Mouse (Mus musculus) lung, adult 2 months (tissue): ENCODE data around the gene Gadl1. TPM values are rescaled to one million over a fixed set of nuclear protein-coding genes. Genes with fewer than 3 reads are reported as not detected.
A peak's percentile ranks its signal among the peaks of the same experiment; 100 is the strongest.

Experiments used
- DNase-seq: peaks from one replicate; pipeline ENCODE4 v3.0.0; 2022
- H3K4me1 ChIP-seq: fragments of 200-500 bp; 2 replicates; pipeline ENCODE4 v1.6.1; 2011; ENCODE audit warnings: low read length; ENCODE audit not compliant: control insufficient read depth, insufficient read depth
- H3K4me3 ChIP-seq: fragments of 200-500 bp; replicated peaks from 2 replicates; pipeline ENCODE3; 2011; ENCODE audit warnings: low read depth, mild to moderate bottlenecking, control low read depth, low read length; ENCODE audit errors: extremely low read depth
- CTCF ChIP-seq: fragments of 200-500 bp; IDR thresholded peaks from 2 replicates; pipeline ENCODE4 v1.5.1; 2011; ENCODE audit warnings: mild to moderate bottlenecking, low read length, control low read depth; ENCODE audit not compliant: insufficient read depth
- POLR2A ChIP-seq: fragments of 200-500 bp; IDR thresholded peaks from 2 replicates; pipeline ENCODE4 v1.6.1; 2011; ENCODE audit warnings: low read depth, mild to moderate bottlenecking, control low read depth, low read length, borderline replicate concordance; ENCODE audit errors: extremely low read depth
- WGBS: fragments of 180-500 bp; shearing (Covaris S2); methylation state at CpG from one replicate; pipeline ENCODE4 v1.1.7; 2018; 5-methylcytosine and 5-hydroxymethylcytosine counted together
- polyA plus RNA-seq: library from polyadenylated mRNA; depleted of rRNA; stranded (reverse); fragments of >200 nt; gene quantifications from 2 replicates; pipeline ENCODE4 v1.2.3, GENCODE M21; 2012

Gadl1 gene
- polyA plus RNA-seq, 1 experiment = 0.05 TPM

DNA sequence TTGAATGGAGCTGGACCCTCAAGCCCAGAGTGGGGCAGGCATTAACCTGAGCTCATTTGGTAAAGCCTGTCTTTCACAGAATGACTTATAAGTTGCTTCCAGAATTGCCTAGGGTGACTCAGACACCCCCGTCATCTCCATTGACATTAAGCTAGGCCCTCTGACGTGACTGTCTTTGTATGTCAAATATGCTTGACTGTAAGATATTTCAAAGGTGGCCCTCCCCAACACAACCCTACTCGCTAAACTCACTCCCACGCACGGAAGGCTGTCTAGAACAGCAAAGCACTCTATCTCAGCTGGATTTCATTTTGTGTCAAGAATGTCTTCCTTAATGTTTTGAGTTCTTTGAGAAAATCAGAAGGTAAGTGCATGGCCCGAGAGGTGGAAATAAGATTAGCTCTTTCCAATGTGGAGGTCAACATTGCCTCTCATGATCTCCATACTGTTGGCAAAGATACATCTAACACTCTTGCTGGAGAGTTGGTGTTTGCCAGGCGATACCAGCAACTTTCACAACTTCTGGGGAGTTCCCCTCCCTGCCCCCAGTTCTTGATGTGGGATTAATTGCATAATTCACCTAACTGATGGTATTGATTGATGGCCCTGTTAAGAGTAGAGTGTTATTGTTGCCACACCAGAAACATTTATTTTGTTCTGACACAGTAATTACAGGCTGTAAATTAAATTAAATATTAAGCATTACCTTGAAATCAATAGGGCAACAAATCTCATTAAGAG, 182.0 kb downstream of the Gadl1 start:
- DNase-seq = no peak
- no peak for TF ChIP-seq POLR2A
- TF ChIP-seq CTCF = no peak
- 75% methylated on average over 7 of the region's 7 CpGs for WGBS

DNA sequence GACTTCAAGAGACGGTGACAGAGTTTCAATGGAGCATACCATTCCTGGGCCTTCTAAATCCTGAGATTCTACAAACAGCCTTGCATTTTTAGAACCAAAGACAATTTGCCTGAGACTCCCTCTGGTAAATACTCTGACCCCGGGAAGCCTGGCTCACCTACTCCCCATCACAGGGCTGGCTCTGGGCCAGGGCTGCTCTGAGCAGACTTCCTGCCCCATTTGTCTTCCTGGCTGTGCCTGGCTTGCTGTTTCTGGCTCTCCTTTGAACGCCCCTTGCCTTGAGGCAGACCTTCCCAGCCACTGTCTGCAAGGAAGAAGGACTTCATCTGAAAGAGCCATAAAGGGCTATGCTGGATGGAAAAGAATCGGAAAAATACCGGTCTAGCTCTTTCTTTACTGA, 182.7 kb downstream of the Gadl1 start:
- DNase-seq = no peak
- 37% methylated on average over 5 of the region's 5 CpGs for WGBS
- TF ChIP-seq POLR2A = no peak
- no peak for TF ChIP-seq CTCF
- peaks cover 6% of the 10 kb centered on the region for H3K4me1 ChIP-seq
- H3K4me3 ChIP-seq = no peak overlapping the region

More for the DNA sequence above, 182.0 kb downstream of the Gadl1 start:
- Histone ChIP-seq H3K4me3 (no peak overlapping the region), H3K4me1 (peaks cover 6% of the 10 kb centered on the region)

- H3K4me3 ChIP-seq = no peak overlapping the region
- DNase-seq = peak; percentile 42
- peaks cover 8% of the 10 kb centered on the region; the same call in 1 of the 2 replicates for H3K4me1 ChIP-seq
- TF ChIP-seq POLR2A (no peak), CTCF (no peak)
- WGBS = 40% methylated on average over 16 of the region's 16 CpGs
Measured at GRCm38 (mm10) chr9:116098724-116099595, 189.7 kb downstream of the Gadl1 start.

DNA sequence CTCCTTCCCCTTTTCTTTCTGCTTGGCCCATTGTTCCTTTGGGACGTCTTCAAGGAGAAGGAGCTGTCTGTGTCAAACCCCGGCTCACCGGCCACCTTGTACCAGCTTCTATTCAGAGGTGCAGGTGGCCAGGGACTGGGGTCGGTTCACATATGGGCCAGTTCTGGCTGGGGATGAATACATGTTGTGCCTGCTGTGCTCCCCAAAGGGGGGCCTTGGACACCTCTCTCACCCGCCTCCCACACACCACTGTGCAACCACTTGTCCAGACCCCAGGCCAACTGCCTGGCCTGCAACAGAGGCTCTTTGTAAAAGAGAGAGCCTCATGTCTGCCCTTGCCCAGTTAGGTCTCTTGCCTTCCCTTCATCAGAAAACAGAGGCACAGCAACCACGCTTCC, 190.3 kb downstream of the Gadl1 start:
- no peak overlapping the region for H3K4me3 ChIP-seq
- no peak for DNase-seq
- H3K4me1 ChIP-seq = peaks cover 8% of the 10 kb centered on the region; the same call in 1 of the 2 replicates
- WGBS = 82% methylated on average over 6 of the region's 6 CpGs
- TF ChIP-seq CTCF (no peak), POLR2A (no peak)

DNA sequence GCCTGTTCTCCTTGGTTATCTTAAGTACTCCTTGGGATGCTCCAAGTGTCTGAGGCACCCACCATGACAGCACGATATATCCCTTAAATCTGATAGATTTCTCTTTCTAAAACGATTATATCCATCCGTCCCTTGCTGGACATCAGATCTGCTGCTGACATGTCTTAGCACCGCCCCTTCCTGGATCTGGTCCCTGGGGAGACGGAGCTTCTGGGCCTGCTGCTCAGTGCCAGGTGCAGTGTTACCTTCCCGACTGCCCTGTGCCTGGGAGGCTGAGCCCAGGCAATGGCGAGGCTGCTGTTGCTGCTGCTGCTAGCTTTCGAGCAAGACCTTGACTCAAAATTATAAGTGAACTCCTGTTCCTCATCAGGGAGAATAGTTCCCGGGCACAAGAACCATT, 190.8 kb downstream of the Gadl1 start:
- TF ChIP-seq CTCF (no peak), POLR2A (no peak)
- no peak for DNase-seq
- 62% methylated on average over 9 of the region's 9 CpGs for WGBS
- no peak overlapping the region for H3K4me3 ChIP-seq
- H3K4me1 ChIP-seq = peaks cover 8% of the 10 kb centered on the region; the same call in 1 of the 2 replicates

DNA sequence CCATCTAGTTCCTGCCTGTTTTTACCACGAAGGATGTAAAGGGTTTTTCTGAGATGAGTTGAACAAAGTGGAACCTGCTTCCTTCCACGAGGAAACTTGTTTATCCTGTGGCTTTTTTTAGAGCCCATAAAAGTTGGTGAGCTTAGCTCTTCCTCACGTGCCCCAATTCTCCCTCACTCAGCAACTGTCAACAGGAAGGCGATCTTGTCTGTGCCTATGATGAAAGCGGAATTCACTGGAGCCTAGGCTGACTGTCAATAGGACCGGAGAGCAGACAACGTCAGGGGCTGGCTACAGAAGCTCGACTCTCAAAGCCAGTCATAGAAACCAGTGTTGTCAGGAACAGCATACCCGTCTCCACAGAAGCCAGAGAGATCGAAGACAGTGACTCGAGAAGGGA, 192.6 kb downstream of the Gadl1 start:
- TF ChIP-seq CTCF (no peak), POLR2A (no peak)
- Histone ChIP-seq H3K4me3 (no peak overlapping the region), H3K4me1 (peaks cover 8% of the 10 kb centered on the region; the same call in 1 of the 2 replicates)
- 38% methylated on average over 11 of the region's 11 CpGs for WGBS
- no peak for DNase-seq

GRCm38 (mm10) chr9:116104770-116105169, 195.5 kb downstream of the Gadl1 start:
- no peak for DNase-seq
- TF ChIP-seq POLR2A = no peak
- no peak for TF ChIP-seq CTCF
- Histone ChIP-seq H3K4me3 (no peak overlapping the region), H3K4me1 (0 out of 2 replicates have a peak, but pooled peaks cover 2% of the 10 kb centered on the region)
- WGBS = 80% methylated on average over 17 of the region's 17 CpGs

- 42% methylated on average over 2 of the region's 2 CpGs for WGBS
- no peak overlapping the region for H3K4me3 ChIP-seq
- no peak for TF ChIP-seq CTCF
- TF ChIP-seq POLR2A = no peak
- H3K4me1 ChIP-seq = peaks cover 7% of the 10 kb centered on the region; the same call in 1 of the 2 replicates
- no peak for DNase-seq
Measured at GRCm38 (mm10) chr9:116108729-116109128, 199.5 kb downstream of the Gadl1 start.

DNA sequence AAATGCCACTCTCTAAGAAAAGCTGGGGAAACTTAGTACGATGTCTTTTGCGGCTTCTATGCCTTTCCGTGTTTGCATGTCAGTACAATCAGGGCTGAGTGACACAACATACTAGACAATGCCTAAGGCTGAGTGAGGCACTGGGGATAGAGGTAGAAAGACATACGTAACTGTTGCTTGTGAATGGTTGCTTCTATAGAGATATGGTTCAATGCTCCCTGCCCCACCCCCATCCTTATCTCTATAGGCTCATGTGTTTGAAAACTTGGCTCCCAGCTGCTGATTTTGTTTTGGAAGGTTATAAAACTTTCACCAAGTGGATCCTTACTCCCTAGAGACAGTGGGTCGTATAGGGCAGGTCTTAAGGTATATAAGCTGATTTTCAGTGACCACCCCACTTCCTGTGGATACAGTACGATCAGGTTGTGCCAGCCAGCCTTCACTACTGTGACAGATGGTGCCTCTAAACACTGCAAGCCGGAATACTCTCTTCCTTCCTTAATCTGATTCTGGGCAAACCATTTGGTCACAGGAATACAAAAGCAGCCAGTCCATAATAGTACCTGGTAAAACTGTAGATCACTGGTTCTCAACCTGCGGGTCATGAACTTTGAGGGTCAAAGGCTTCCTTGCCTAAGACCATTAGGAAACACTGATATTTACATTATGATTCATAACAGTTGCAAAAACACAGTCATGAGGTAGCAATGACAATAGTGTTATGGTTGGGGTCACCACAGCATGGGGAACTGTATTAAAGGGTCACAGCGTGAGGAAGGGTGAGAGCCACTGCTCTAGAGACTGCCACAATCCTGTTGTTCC, 202.1 kb downstream of the Gadl1 start:
- no peak for TF ChIP-seq CTCF
- TF ChIP-seq POLR2A = no peak
- no peak overlapping the region for H3K4me3 ChIP-seq
- 69% methylated on average over 9 of the region's 9 CpGs for WGBS
- no peak for DNase-seq
- H3K4me1 ChIP-seq = peaks cover 11% of the 10 kb centered on the region
